Mouse (Mus musculus) left cerebral cortex, postnatal 25 days (tissue): ENCODE results near the gene Clcf1. TPM values are rescaled to one million over a fixed set of nuclear protein-coding genes. Genes with fewer than 3 reads are reported as not detected.

ENCODE experiments used
- DNase-seq, 2 experiments: peaks; one replicate each; pipeline ENCODE4 v3.0.0; 2022; ENCODE audit warnings: low spot score in 2 of 2, mixed read lengths in 1 of 2
- intact Hi-C: fragments of 180-260 bp; cut with DNase I; formaldehyde crosslinking; loops from one replicate; pipeline ENCODE4 v1.15.1; 2025
- microRNA-seq, 2 experiments: library from miRNA; unstranded; fragments of <30 nt; microRNA quantifications; one replicate each; pipeline ENCODE4 v1.2.0; 2022
- total RNA-seq, 2 experiments: library from RNA; stranded (reverse); gene quantifications; 2 replicates each; pipeline ENCODE4 v1.2.3; 2021

Clcf1 gene
- total RNA-seq, 2 experiments from 2014 or later: 0.96 to 1.2 TPM

DNA sequence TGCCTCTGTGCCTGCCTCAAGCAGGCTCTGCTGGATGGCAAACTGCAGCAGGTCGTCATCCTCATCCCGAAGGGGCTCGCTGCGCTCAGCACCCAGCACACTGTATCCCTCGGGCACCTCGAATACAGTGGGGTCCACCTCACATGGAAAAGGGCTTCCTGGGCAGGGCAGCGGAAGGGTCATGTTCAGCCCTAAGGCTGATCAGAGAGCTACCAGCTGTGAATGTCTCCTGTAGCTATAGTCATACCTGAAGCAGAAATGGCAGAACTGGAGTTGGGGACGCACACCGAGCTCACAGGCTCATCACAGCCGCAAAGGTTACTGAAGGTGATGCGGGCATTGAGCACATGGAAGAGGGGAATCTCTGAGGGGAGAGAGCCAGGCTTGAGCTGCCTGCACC lies 56.9 kb downstream of the Clcf1 start:
- intact Hi-C loops: no loop called here
- DNase-seq: no peak

Small RNAs within 50 kb of the gene (microRNA-seq; reads per million reads assigned to microRNA genes)
- 0 reads per million in 2 experiments for gene Gm26115
- gene Mir6985: 5.4 to 5.9 reads per million in 2 experiments

Other genes starting within 250 kb of the Clcf1 start
- 1 to 10 TPM; 1.7 to 2.1 TPM for gene Aldh3b2, start 241.9 kb upstream of the Clcf1 start, total RNA-seq
- 1 to 10 TPM; 3.2 to 3.4 TPM for gene Acy3, start 227.7 kb upstream of the Clcf1 start, total RNA-seq
- not detected for gene Tbx10, start 221.5 kb upstream of the Clcf1 start, total RNA-seq
- 1 to 10 TPM; 7.0 to 7.3 TPM for gene Nudt8, start 213.7 kb upstream of the Clcf1 start, total RNA-seq
- 1 to 10 TPM; 1.1 to 1.6 TPM for gene Gm49405, start 213.6 kb upstream of the Clcf1 start, total RNA-seq
- 1 to 10 TPM; 4.4 to 5.1 TPM for gene Doc2g, start 210.9 kb upstream of the Clcf1 start, total RNA-seq
- 100 to 1,000 TPM; 221 to 241 TPM for gene Ndufv1, start 201.4 kb upstream of the Clcf1 start, total RNA-seq
- 100 to 1,000 TPM; 266 to 294 TPM for gene Gstp1, start 176.3 kb upstream of the Clcf1 start, total RNA-seq
- gene Gstp2, start 168.2 kb upstream of the Clcf1 start, total RNA-seq: 10 to 100 TPM; 30.7 to 33.1 TPM
- not detected for gene Gstp3, start 154.7 kb upstream of the Clcf1 start, total RNA-seq
- gene Cabp2, start 132.7 kb upstream of the Clcf1 start, total RNA-seq: not detected
- gene Cdk2ap2, start 117.1 kb upstream of the Clcf1 start, total RNA-seq: 10 to 100 TPM; 31.8 to 35.3 TPM
- gene Pitpnm1, start 114.2 kb upstream of the Clcf1 start, total RNA-seq: 100 to 1,000 TPM; 208 to 215 TPM
- 100 to 1,000 TPM; 116 to 118 TPM for gene Aip, start 88.4 kb upstream of the Clcf1 start, total RNA-seq
- not detected for gene Gpr152, start 74.5 kb upstream of the Clcf1 start, total RNA-seq
- gene Cabp4, start 70.2 kb upstream of the Clcf1 start, total RNA-seq: not detected
- 10 to 100 TPM; 75.6 to 82.8 TPM for gene Coro1b, start 65.6 kb upstream of the Clcf1 start, total RNA-seq
- 1 to 10 TPM; 1.1 to 2.0 TPM for gene Ptprcap, start 60.6 kb upstream of the Clcf1 start, total RNA-seq
- gene Rps6kb2, start 50.9 kb upstream of the Clcf1 start, total RNA-seq: 10 to 100 TPM; 28.5 to 32.0 TPM
- gene Carns1, start 38.8 kb upstream of the Clcf1 start, total RNA-seq: 1 to 10 TPM; 6.6 to 8.7 TPM
- gene Tbc1d10c, start 23.0 kb upstream of the Clcf1 start, total RNA-seq: 1 to 10 TPM; 1.3 to 2.0 TPM
- 100 to 1,000 TPM; 318 to 320 TPM for gene Ppp1ca, start 22.2 kb upstream of the Clcf1 start, total RNA-seq
- gene Rad9a, start 12.6 kb upstream of the Clcf1 start, total RNA-seq: 1 to 10 TPM; 6.9 to 8.0 TPM
- not detected for gene AC109138.7, start 119 bp downstream of the Clcf1 start, total RNA-seq
- 10 to 100 TPM; 14.0 to 18.6 TPM for gene Pold4, start 17.7 kb downstream of the Clcf1 start, total RNA-seq
- gene Ssh3, start 54.9 kb downstream of the Clcf1 start, total RNA-seq: 10 to 100 TPM; 52.3 to 58.2 TPM
- 10 to 100 TPM; 70.0 to 76.6 TPM for gene Ankrd13d, start 68.9 kb downstream of the Clcf1 start, total RNA-seq
- gene Grk2, start 92.0 kb downstream of the Clcf1 start, total RNA-seq: 100 to 1,000 TPM; 217 to 223 TPM
- 10 to 100 TPM; 71.5 to 75.1 TPM for gene Kdm2a, start 184.0 kb downstream of the Clcf1 start, total RNA-seq
- gene Rhod, start 225.2 kb downstream of the Clcf1 start, total RNA-seq: under 1 TPM; 0.57 to 0.64 TPM